Mouse (Mus musculus): ENCODE data around the gene Rab40c. TPM values are rescaled to one million over a fixed set of nuclear protein-coding genes. Genes with fewer than 3 reads are reported as not detected.

The Rab40c gene
- polyA plus RNA-seq, 1 experiment from 2014 or later, result 11.0 TPM

DNA sequence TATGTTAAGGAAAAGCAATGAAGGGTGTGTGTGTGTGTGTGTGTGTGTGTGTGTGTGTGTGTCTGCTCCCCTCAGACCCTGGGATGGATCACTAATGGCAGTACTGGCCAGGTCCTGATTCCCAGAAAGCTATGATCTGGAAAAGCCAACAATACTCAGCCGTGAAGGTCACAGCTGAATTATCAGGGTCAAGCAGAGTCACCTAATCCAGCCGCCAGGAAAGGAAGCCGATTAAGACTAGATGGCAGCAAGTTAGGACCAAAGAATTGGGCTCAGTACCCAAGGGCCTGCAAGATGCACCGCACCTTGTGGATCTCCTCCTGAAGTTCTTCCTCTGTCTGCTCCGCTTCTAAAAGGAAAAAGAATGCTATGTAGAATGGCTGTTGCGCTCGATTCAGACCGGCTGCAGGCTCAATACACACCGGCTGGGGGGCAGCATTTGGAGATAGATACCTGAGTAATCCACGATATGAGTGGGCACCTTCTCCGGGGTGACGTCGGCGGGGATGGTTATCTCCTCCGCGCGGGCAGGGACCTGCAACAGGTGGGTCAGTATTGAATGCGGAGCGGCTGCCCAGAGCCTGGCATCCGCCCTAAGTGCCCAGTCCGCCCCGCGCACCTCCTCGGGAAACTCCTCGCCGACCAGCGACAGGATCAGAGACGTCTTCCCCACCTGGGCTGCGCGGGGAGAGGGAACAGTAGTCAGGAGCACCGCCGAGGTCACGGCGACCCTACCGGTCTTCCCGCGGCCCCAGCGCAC is 75.7 kb downstream of the Rab40c start:
- 2% methylated on average over 38 of the region's 38 CpGs for WGBS (ENCODE audit: insufficient replicate concordance)
- no peaks in the 10 kb centered on the region for H3K27me3 ChIP-seq (ENCODE audit: control insufficient read depth, insufficient read depth, low read length)
- peaks cover 14% of the 10 kb centered on the region for H3K4me1 ChIP-seq (ENCODE audit: control insufficient read depth, insufficient read depth, low read length)
- H3K9me3 ChIP-seq (replicated peaks; ENCODE audit: control insufficient read depth, low read length), result no peaks in the 10 kb centered on the region
- peak overlapping the region; percentile 90 for H3K4me2 ChIP-seq
- peak overlapping the region; percentile 78 for H3K27ac ChIP-seq (ENCODE audit: low read depth, low read length)
- ATAC-seq (replicated peaks; ENCODE audit: insufficient number of reproducible peaks, low FRiP score, low TSS enrichment), result 0 out of 2 replicates have a peak, but pooled peaks have one; percentile 4
- peaks cover 33% of the 10 kb centered on the region for H3K36me3 ChIP-seq (ENCODE audit: control insufficient read depth, insufficient read depth, low read length)
- peak overlapping the region; percentile 94 for H3K4me3 ChIP-seq (ENCODE audit: low read depth, low read length)
- peak overlapping the region; percentile 93 for H3K9ac ChIP-seq (ENCODE audit: low read depth, low read length)

DNA sequence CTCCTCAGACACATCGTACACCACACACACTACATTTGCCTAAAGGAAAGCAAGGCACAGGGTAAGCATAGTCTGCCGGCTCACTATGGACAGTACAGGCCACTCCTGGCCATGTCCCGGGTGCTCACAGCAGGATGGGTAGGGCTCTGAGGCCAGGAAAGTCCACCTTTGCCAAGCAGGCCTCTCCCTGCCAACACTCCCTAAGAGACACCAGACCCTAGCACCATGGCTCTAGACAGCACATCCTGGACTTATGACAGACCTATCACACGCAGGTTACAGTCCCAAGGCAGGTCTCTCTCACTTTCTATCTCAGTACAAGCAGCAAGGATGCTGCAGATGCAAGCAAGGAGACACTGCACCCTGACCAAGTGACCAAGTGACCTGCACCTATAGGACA is 76.4 kb downstream of the Rab40c start:
- peaks cover 36% of the 10 kb centered on the region for H3K36me3 ChIP-seq (ENCODE audit: control insufficient read depth, insufficient read depth, low read length)
- H3K4me2 ChIP-seq, result peak overlapping the region; percentile 90
- H3K4me3 ChIP-seq (ENCODE audit: low read depth, low read length), result peak overlapping the region; percentile 94
- peaks cover 14% of the 10 kb centered on the region for H3K4me1 ChIP-seq (ENCODE audit: control insufficient read depth, insufficient read depth, low read length)
- no peaks in the 10 kb centered on the region for H3K27me3 ChIP-seq (ENCODE audit: control insufficient read depth, insufficient read depth, low read length)
- WGBS (ENCODE audit: insufficient replicate concordance), result 84% methylated on average over 4 of the region's 4 CpGs
- ATAC-seq (replicated peaks; ENCODE audit: insufficient number of reproducible peaks, low FRiP score, low TSS enrichment), result no peak
- no peaks in the 10 kb centered on the region for H3K9me3 ChIP-seq (replicated peaks; ENCODE audit: control insufficient read depth, low read length)
- H3K9ac ChIP-seq (ENCODE audit: low read depth, low read length), result peak overlapping the region; percentile 93
- H3K27ac ChIP-seq (ENCODE audit: low read depth, low read length), result no peak overlapping the region

DNA sequence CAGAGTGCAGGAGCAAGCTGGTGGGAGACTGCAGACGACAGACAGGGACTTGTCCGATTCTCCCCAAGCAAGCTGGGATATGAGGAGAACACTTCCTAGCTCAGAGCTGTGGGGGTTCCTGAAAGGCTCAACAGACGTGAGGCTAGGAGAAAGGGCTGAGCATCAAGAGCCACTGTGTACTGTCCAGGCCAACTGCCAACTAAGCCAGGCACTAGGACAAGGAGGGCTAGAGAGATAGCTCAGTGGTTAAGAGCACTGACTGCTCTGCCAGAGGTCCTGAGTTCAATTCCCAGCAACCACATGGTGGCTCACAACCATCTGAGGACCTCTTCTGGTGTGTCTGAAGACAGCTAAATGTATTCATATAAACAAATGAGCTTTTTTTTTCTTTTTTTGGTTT is 77.0 kb downstream of the Rab40c start:
- H3K4me1 ChIP-seq (ENCODE audit: control insufficient read depth, insufficient read depth, low read length), result peaks cover 19% of the 10 kb centered on the region
- H3K9ac ChIP-seq (ENCODE audit: low read depth, low read length), result no peak overlapping the region
- no peaks in the 10 kb centered on the region for H3K27me3 ChIP-seq (ENCODE audit: control insufficient read depth, insufficient read depth, low read length)
- peaks cover 37% of the 10 kb centered on the region for H3K36me3 ChIP-seq (ENCODE audit: control insufficient read depth, insufficient read depth, low read length)
- 75% methylated on average over 3 of the region's 3 CpGs for WGBS (ENCODE audit: insufficient replicate concordance)
- H3K27ac ChIP-seq (ENCODE audit: low read depth, low read length), result no peak overlapping the region
- no peak overlapping the region for H3K4me2 ChIP-seq
- H3K9me3 ChIP-seq (replicated peaks; ENCODE audit: control insufficient read depth, low read length), result no peaks in the 10 kb centered on the region
- no peak for ATAC-seq (replicated peaks; ENCODE audit: insufficient number of reproducible peaks, low FRiP score, low TSS enrichment)
- H3K4me3 ChIP-seq (ENCODE audit: low read depth, low read length), result no peak overlapping the region

DNA sequence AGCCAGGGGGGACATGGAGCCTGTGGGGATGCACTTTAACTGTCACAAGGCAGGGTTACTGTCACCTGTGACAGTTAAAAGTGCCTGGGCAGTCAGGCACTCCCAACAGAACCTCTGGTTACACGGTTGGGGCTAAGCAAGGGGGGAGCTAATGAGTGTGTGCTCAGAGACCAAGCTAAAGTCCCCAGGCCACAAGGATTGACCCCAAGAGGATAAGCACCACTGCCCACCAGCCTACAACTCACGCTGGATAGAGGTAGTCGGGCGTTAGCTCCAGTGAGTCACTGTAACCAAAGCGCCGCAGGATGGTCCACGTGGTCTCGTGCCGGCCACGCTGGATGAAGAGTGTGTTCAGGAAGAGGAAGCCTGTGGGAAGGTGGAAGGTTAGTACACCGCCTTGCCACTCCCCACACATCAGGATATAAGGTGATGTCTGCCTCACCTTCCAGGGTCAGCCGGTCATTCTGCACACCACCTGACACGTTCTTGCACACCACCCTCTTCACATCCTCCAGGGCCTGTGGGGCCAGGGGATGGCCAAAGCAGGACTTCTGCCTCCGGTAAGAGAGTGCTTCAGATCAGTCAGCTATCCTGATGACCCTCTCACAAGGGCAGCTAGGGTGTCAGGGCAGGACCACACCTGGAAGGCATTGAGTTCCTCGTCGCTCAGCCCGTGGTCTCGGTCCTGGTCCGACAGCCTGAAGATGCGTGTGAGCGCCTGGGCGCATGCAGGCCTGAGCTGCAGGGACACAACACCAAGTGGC is 78.2 kb downstream of the Rab40c start, which contains the start of gene Gm20683:
Gene Gm20683 (minus strand): TSS at position 647 of the 764 bp plus-strand sequence.
- no peaks in the 10 kb centered on the region for H3K27me3 ChIP-seq (ENCODE audit: control insufficient read depth, insufficient read depth, low read length)
- H3K4me3 ChIP-seq (ENCODE audit: low read depth, low read length), result no peak within 1 kb of the TSS
- H3K9me3 ChIP-seq (replicated peaks; ENCODE audit: control insufficient read depth, low read length), result no peaks in the 10 kb centered on the region
- WGBS (ENCODE audit: insufficient replicate concordance), result 91% methylated on average over 22 of the region's 22 CpGs
- peaks cover 37% of the 10 kb centered on the region for H3K36me3 ChIP-seq (ENCODE audit: control insufficient read depth, insufficient read depth, low read length)
- H3K9ac ChIP-seq (ENCODE audit: low read depth, low read length), result no peak within 1 kb of the TSS
- H3K4me2 ChIP-seq, result no peak within 1 kb of the TSS
- H3K27ac ChIP-seq (ENCODE audit: low read depth, low read length), result no peak within 1 kb of the TSS
- H3K4me1 ChIP-seq (ENCODE audit: control insufficient read depth, insufficient read depth, low read length), result peaks cover 31% of the 10 kb centered on the region
- no peak for ATAC-seq (replicated peaks; ENCODE audit: insufficient number of reproducible peaks, low FRiP score, low TSS enrichment)

DNA sequence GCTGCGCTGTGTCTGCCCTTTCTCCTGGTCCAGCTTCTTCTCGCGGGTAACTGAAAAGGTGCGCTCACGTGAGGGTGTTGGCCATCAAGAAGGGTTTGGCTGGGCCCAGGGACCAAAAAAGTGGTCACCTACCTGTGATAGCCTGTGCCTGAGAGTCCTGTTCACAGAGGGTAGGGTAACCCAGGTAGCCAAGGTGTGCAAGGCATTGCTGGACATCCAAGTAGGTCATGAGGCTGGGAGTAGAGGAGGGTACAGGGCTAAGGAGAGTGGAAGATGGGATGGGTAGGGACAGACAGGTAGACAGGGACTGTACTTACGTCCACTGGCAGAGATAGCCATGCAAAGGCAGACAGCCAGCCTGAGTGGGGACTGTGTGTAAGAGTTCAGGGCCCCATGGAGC is 79.0 kb downstream of the Rab40c start:
- H3K4me1 ChIP-seq (ENCODE audit: control insufficient read depth, insufficient read depth, low read length), result peaks cover 39% of the 10 kb centered on the region
- no peak overlapping the region for H3K4me3 ChIP-seq (ENCODE audit: low read depth, low read length)
- no peaks in the 10 kb centered on the region for H3K27me3 ChIP-seq (ENCODE audit: control insufficient read depth, insufficient read depth, low read length)
- H3K36me3 ChIP-seq (ENCODE audit: control insufficient read depth, insufficient read depth, low read length), result peaks cover 37% of the 10 kb centered on the region
- no peak overlapping the region for H3K27ac ChIP-seq (ENCODE audit: low read depth, low read length)
- no peak overlapping the region for H3K9ac ChIP-seq (ENCODE audit: low read depth, low read length)
- 92% methylated on average over 6 of the region's 6 CpGs for WGBS (ENCODE audit: insufficient replicate concordance)
- no peak for ATAC-seq (replicated peaks; ENCODE audit: insufficient number of reproducible peaks, low FRiP score, low TSS enrichment)
- H3K9me3 ChIP-seq (replicated peaks; ENCODE audit: control insufficient read depth, low read length), result no peaks in the 10 kb centered on the region
- H3K4me2 ChIP-seq, result no peak overlapping the region

DNA sequence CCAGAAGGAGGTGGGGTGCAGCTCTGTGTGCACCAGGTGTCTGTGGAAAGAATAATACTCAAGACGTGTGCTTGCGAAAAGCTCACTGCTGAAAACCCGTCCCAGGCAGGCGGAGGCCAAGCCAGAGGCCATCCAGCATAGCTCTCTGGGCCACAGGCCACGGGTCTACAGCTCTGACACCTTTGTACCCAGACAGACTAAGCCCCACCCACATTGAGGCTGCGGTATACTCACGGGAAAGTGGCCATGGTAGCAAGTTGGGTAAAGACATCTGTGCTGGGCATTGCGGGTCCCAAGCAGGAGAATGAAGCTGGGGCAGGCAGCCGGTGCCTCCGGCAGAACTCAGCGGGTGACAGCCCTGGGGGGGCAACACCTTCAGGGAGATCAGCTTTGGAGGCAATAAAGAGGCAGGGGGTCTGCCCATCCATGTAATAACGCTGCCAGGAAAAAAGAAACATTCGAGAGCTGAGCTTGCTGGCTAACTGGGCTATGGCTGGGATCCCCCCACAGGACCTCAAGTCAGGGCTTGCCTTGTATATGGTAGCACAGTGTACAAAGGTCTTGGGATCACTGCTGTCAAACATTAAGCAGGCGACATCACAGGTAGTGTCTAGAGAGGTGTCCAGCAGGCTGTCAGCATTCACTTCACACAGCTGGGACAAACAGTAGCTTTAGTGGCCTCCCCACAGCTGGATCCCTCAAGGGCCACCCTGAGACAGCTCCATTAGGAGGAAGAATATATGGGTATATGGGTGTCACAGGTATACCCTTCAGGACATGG is 79.9 kb downstream of the Rab40c start:
- Histone ChIP-seq H3K4me1 (ENCODE audit: control insufficient read depth, insufficient read depth, low read length) (peaks cover 46% of the 10 kb centered on the region), H3K9ac (ENCODE audit: low read depth, low read length) (no peak overlapping the region; the same call in 1 of the 2 replicates), H3K4me3 (ENCODE audit: low read depth, low read length) (no peak overlapping the region), H3K36me3 (ENCODE audit: control insufficient read depth, insufficient read depth, low read length) (peaks cover 37% of the 10 kb centered on the region), H3K27me3 (ENCODE audit: control insufficient read depth, insufficient read depth, low read length) (no peaks in the 10 kb centered on the region), H3K9me3 (replicated peaks; ENCODE audit: control insufficient read depth, low read length) (no peaks in the 10 kb centered on the region), H3K4me2 (no peak overlapping the region), H3K27ac (ENCODE audit: low read depth, low read length) (no peak overlapping the region)
- no peak for ATAC-seq (replicated peaks; ENCODE audit: insufficient number of reproducible peaks, low FRiP score, low TSS enrichment)
- 85% methylated on average over 14 of the region's 14 CpGs for WGBS (ENCODE audit: insufficient replicate concordance)

DNA sequence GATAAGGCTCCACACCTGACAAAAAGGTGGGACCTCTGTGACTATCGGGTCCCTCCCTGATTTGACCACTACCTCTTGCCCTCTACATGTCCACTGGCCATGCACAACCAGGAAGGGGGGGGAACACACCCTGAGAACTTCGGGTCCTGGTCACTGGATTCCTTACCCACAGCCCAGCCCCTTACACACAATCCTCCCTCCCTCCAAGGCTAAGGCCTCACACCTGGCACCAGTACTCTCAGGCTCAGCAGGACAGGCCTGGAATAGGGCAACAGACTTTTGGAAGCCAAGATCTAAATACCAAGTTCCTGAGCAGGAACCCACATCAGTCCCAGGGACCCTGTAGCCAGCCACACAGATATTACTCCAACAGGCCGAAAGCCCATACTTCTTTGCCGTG is 80.6 kb downstream of the Rab40c start:
- Histone ChIP-seq H3K27me3 (ENCODE audit: control insufficient read depth, insufficient read depth, low read length) (no peaks in the 10 kb centered on the region), H3K4me2 (no peak overlapping the region), H3K9ac (ENCODE audit: low read depth, low read length) (0 out of 2 replicates have a peak overlapping the region, but pooled peaks have one; percentile 2), H3K4me3 (ENCODE audit: low read depth, low read length) (no peak overlapping the region), H3K27ac (ENCODE audit: low read depth, low read length) (no peak overlapping the region), H3K36me3 (ENCODE audit: control insufficient read depth, insufficient read depth, low read length) (peaks cover 37% of the 10 kb centered on the region), H3K9me3 (replicated peaks; ENCODE audit: control insufficient read depth, low read length) (no peaks in the 10 kb centered on the region), H3K4me1 (ENCODE audit: control insufficient read depth, insufficient read depth, low read length) (peaks cover 51% of the 10 kb centered on the region)
- WGBS (ENCODE audit: insufficient replicate concordance), result 91% methylated on average over 4 of the region's 4 CpGs
- ATAC-seq (replicated peaks; ENCODE audit: insufficient number of reproducible peaks, low FRiP score, low TSS enrichment), result no peak

DNA sequence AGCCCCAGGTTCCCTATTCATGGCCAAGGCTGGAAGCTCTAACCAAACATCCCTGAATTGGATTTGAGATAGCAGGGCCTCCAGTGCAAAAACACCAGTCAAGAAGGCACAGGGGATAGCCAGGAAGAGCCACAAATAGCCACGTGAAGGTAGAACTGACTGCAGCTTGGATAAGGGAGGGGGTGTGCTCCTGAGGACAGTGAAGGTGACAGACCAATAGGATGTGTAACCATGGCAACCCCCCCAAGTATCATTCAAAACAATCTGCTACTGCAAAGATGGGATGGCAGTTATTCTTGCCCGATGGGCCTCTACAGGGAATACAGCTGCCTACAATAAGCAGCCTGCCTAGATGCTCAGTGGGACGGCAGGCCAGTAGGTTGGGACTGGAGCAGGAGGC is 82.0 kb downstream of the Rab40c start:
- H3K27ac ChIP-seq (ENCODE audit: low read depth, low read length), result peak overlapping the region; percentile 69
- H3K9me3 ChIP-seq (replicated peaks; ENCODE audit: control insufficient read depth, low read length), result no peaks in the 10 kb centered on the region
- H3K4me3 ChIP-seq (ENCODE audit: low read depth, low read length), result no peak overlapping the region
- peak overlapping the region; percentile 86 for H3K4me2 ChIP-seq
- peaks cover 44% of the 10 kb centered on the region for H3K4me1 ChIP-seq (ENCODE audit: control insufficient read depth, insufficient read depth, low read length)
- peaks cover 37% of the 10 kb centered on the region for H3K36me3 ChIP-seq (ENCODE audit: control insufficient read depth, insufficient read depth, low read length)
- WGBS (ENCODE audit: insufficient replicate concordance), result 51% methylated on average over 3 of the region's 3 CpGs
- no peak for ATAC-seq (replicated peaks; ENCODE audit: insufficient number of reproducible peaks, low FRiP score, low TSS enrichment)
- peak overlapping the region; percentile 22; the same call in 1 of the 2 replicates for H3K9ac ChIP-seq (ENCODE audit: low read depth, low read length)
- H3K27me3 ChIP-seq (ENCODE audit: control insufficient read depth, insufficient read depth, low read length), result no peaks in the 10 kb centered on the region

All from heart, embryonic 11.5 days (tissue).